Comparison of ENCODE assay signal across 27 mouse cellular contexts in the genomic region with DNA sequence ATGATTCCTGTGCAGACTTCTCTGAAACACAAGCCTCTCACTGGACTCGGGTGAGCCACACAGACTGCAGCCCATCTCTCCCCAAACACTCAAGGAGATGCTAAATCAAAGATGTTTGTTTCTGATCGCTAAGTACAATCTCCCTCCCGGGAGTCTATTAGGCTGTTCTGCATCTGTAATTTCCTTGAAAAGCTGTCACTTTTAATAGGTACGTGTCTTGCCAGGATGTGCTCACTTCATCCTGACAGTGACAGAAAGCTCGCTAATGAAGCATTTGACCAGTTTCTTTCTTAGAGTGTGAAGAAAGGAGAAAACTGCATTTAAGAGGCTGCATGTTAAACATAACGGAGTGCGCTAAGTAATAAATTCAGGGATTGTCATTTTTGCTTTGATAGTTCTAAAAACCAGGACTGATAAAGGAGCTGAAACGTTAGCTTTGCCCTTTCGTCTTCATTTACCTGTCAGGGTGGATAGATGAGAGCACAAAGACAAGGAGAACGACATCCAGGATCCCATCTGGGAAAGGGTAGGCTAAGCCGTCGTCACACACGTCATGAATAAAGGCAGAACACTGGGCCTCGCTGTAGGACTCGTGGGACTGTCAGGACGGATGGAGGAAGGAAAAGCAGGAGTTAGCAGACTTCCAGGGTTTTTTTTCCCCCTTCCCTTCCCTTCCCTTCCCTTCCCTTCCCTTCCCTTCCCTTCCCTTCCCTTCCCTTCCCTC.
DNase-seq lines count a peak whose midpoint lies in the region; ATAC-seq and TF ChIP-seq lines count a peak whose summit lies in the region.
"Had no signal": no experiment of that assay in that cellular context is flagged by ENCODE, and none has a peak within 500 bp of the region (broad histone marks: within the 10 kb centered on the region; RNA-seq: fewer than 3 reads in every experiment).

No protein-coding gene starts in this region.

- H3K9me3 ChIP-seq in hindbrain, embryonic 14.5 days (ENCODE audit: control insufficient read depth, low read length) = no peaks in the 10 kb centered on the region
- H3K9me3 ChIP-seq in hindbrain, embryonic 11.5 days (ENCODE audit: control insufficient read depth, low read length) = no peaks in the 10 kb centered on the region
- H3K9me3 ChIP-seq in hindbrain, postnatal 0 days (ENCODE audit: low read length) = no peaks in the 10 kb centered on the region
- H3K9me3 ChIP-seq: embryonic facial prominence, embryonic 15.5 days; G1E; heart, embryonic 12.5 days; limb, embryonic 15.5 days; neural tube, embryonic 12.5 days had no signal

- no peak for TF ChIP-seq CTCF in hindbrain, postnatal 0 days (IDR thresholded peaks at IDR 0.05; ENCODE audit: low read depth)

- H3K36me3 ChIP-seq in hindbrain, embryonic 14.5 days (replicated peaks; ENCODE audit: control insufficient read depth, insufficient read depth) = no peaks in the 10 kb centered on the region
- H3K36me3 ChIP-seq in hindbrain, embryonic 11.5 days (ENCODE audit: control insufficient read depth, insufficient read depth, low read length) = no peaks in the 10 kb centered on the region
- H3K36me3 ChIP-seq in hindbrain, postnatal 0 days (ENCODE audit: insufficient read depth, low read length) = no peaks in the 10 kb centered on the region; the same call in 1 of the 2 replicates
- H3K36me3 ChIP-seq: embryonic facial prominence, embryonic 15.5 days; heart, embryonic 12.5 days; limb, embryonic 15.5 days; neural tube, embryonic 12.5 days had no signal

- H3K9ac ChIP-seq in hindbrain, embryonic 14.5 days = no peak overlapping the region
- H3K9ac ChIP-seq in hindbrain, embryonic 11.5 days (ENCODE audit: low read depth, low read length) = no peak overlapping the region
- H3K9ac ChIP-seq in hindbrain, postnatal 0 days (replicated peaks; ENCODE audit: low read length) = no peak overlapping the region
- H3K9ac ChIP-seq: embryonic facial prominence, embryonic 15.5 days; heart, embryonic 12.5 days; limb, embryonic 15.5 days; liver, embryonic 14.5 days; lung, embryonic 14.5 days; neural tube, embryonic 12.5 days had no signal

- peak; percentile 31 for DNase-seq in hindbrain, embryonic 14.5 days (ENCODE audit: low spot score)
- DNase-seq in hindbrain, embryonic 11.5 days (ENCODE audit: low spot score) = no peak
- DNase-seq in brain, adult 2 months (ENCODE audit: low read depth, low spot score) = peak; percentile 10
- peak; percentile 10 for DNase-seq in brain, embryonic 18.5 days (ENCODE audit: low read depth, low spot score)
- DNase-seq in hindbrain, postnatal 0 days (ENCODE audit: low spot score) = no peak
- DNase-seq in kidney, adult 8-10 months = no peak
- DNase-seq in layer of hippocampus, postnatal 36 days = no peak
- DNase-seq: adrenal gland, postnatal 36 days; B cell, adult 2 months; cerebellum, adult 9-10 months; gastrocnemius, postnatal 10 days; heart, postnatal 10 days; kidney, adult 11 months; layer of hippocampus, adult 9-11 months; left cerebral cortex, postnatal 4 days; lung, embryonic 14.5 days; thymus, adult 2 months had no signal

- ATAC-seq in hindbrain, embryonic 14.5 days (ENCODE audit: low FRiP score) = no peak
- ATAC-seq in hindbrain, embryonic 11.5 days (ENCODE audit: low FRiP score) = no peak
- ATAC-seq in hindbrain, postnatal 0 days = no peak
- ATAC-seq: Patski had no signal

- H3K27me3 ChIP-seq in hindbrain, embryonic 14.5 days (ENCODE audit: control insufficient read depth, insufficient read depth, low read length) = no peaks in the 10 kb centered on the region
- no peaks in the 10 kb centered on the region for H3K27me3 ChIP-seq in hindbrain, embryonic 11.5 days (ENCODE audit: control insufficient read depth, insufficient read depth, low read length)
- no peaks in the 10 kb centered on the region for H3K27me3 ChIP-seq in hindbrain, postnatal 0 days (ENCODE audit: insufficient read depth, low read length)
- H3K27me3 ChIP-seq: CH12.LX; embryonic facial prominence, embryonic 15.5 days; heart, embryonic 12.5 days; limb, embryonic 15.5 days; neural tube, embryonic 12.5 days; Patski had no signal

- WGBS in hindbrain, embryonic 14.5 days = 49% methylated on average over 16 of the region's 16 CpGs
- WGBS in hindbrain, embryonic 11.5 days = 79% methylated on average over 16 of the region's 16 CpGs
- 65% methylated on average over 16 of the region's 16 CpGs for WGBS in hindbrain, postnatal 0 days

- H3K27ac ChIP-seq in hindbrain, embryonic 14.5 days = 0 out of 2 replicates have a peak overlapping the region, but pooled peaks have one; percentile 46
- H3K27ac ChIP-seq in hindbrain, embryonic 11.5 days (ENCODE audit: low read depth, low read length) = no peak overlapping the region
- H3K27ac ChIP-seq in hindbrain, postnatal 0 days = no peak overlapping the region; the same call in 1 of the 2 replicates
- H3K27ac ChIP-seq: embryonic facial prominence, embryonic 15.5 days; left cerebral cortex, adult 2 months; limb, embryonic 15.5 days; liver, embryonic 14.5 days; neural tube, embryonic 12.5 days; stomach, postnatal 0 days had no signal

- peak overlapping the region; percentile 10; the same call in 1 of the 2 replicates for H3K4me2 ChIP-seq in hindbrain, embryonic 14.5 days (replicated peaks)
- no peak overlapping the region for H3K4me2 ChIP-seq in hindbrain, embryonic 11.5 days (replicated peaks; ENCODE audit: low read depth, low read length)
- H3K4me2 ChIP-seq in hindbrain, postnatal 0 days (ENCODE audit: low read depth, low read length) = 0 out of 2 replicates have a peak overlapping the region, but pooled peaks have one; percentile 10
- H3K4me2 ChIP-seq: embryonic facial prominence, embryonic 15.5 days; heart, embryonic 12.5 days; limb, embryonic 15.5 days; lung, embryonic 14.5 days; neural tube, embryonic 12.5 days had no signal

- no peaks in the 10 kb centered on the region; the same call in 1 of the 2 replicates for H3K4me1 ChIP-seq in hindbrain, embryonic 14.5 days (replicated peaks; ENCODE audit: control insufficient read depth, insufficient read depth, low read length)
- no peaks in the 10 kb centered on the region for H3K4me1 ChIP-seq in hindbrain, embryonic 11.5 days (replicated peaks; ENCODE audit: control insufficient read depth, insufficient read depth, low read length)
- no peaks in the 10 kb centered on the region for H3K4me1 ChIP-seq in hindbrain, postnatal 0 days (ENCODE audit: insufficient read depth, low read length)
- H3K4me1 ChIP-seq: embryonic facial prominence, embryonic 15.5 days; limb, embryonic 15.5 days; neural tube, embryonic 12.5 days had no signal

- H3K4me3 ChIP-seq in hindbrain, embryonic 14.5 days (replicated peaks; ENCODE audit: low read length) = no peak overlapping the region
- H3K4me3 ChIP-seq in hindbrain, embryonic 11.5 days (ENCODE audit: low read depth, low read length) = no peak overlapping the region
- H3K4me3 ChIP-seq in hindbrain, postnatal 0 days (ENCODE audit: low read length) = no peak overlapping the region
- H3K4me3 ChIP-seq: embryonic facial prominence, embryonic 15.5 days; heart, embryonic 12.5 days; left cerebral cortex, adult 2 months; limb, embryonic 15.5 days; neural tube, embryonic 12.5 days had no signal

Comparison
In these comparisons a context has a peak if more than half of its experiments do, and no peak if none do; other contexts are left out.
1. DNase-seq: peak in hindbrain, embryonic 14.5 days (single experiment), brain, adult 2 months (single experiment) and brain, embryonic 18.5 days (single experiment); none in hindbrain, embryonic 11.5 days (single experiment), hindbrain, postnatal 0 days (single experiment), kidney, adult 8-10 months (0 of 2) and layer of hippocampus, postnatal 36 days (0 of 2).